Mouse (Mus musculus) C2C12 (cell line): ENCODE data around the gene Tet3.

Experiments
- CTCF ChIP-seq: IDR thresholded peaks from one replicate; pipeline ENCODE4 v1.5.1; 2011; ENCODE audit not compliant: control insufficient read depth, insufficient read depth, insufficient read length
- MAX ChIP-seq: IDR thresholded peaks from one replicate; pipeline ENCODE4 v1.6.1; 2011; ENCODE audit warnings: mild to moderate bottlenecking, control low read depth
- MYOD1 ChIP-seq: IDR thresholded peaks from one replicate; pipeline ENCODE4 v1.6.1; 2011; ENCODE audit warnings: low read depth; ENCODE audit not compliant: control insufficient read depth, insufficient read length
- MYOG ChIP-seq: IDR thresholded peaks from one replicate; pipeline ENCODE4 v1.6.1; 2011; ENCODE audit not compliant: control insufficient read depth, insufficient read length; ENCODE audit errors: extremely low read depth
- USF1 ChIP-seq: IDR thresholded peaks from one replicate; pipeline ENCODE4 v1.6.1; 2011; ENCODE audit warnings: low read depth, mild to moderate bottlenecking, control low read depth, moderate library complexity

DNA sequence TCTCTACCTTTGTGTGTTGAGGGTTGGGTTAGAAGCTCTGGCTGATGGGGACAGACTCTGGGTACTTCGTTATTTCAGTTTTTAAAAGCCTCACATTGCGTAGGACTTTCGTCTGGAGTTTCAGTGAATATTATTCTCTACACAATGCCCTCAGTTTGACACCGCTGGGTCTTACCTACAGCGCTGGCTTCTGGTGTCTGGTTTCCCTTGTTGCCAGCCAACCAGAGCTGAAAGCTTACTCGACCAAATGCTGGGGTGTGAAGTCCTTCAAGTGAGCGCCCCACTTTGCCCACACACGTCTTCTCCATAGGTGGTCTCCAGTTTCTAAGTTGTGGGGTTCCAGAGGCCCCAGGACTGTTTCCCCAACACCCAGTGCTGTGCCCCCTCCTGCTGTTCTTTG is 61.2 kb downstream of the Tet3 start:
- no peak for TF ChIP-seq MAX
- TF ChIP-seq CTCF, result no peak
- TF ChIP-seq MYOG, result no peak
- no peak for TF ChIP-seq USF1
- TF ChIP-seq MYOD1, result no peak
